Mouse (Mus musculus) lung, postnatal 0 days (tissue): Measurements from ENCODE around the gene Cdh1. TPM values are rescaled to one million over a fixed set of nuclear protein-coding genes. Genes with fewer than 3 reads are reported as not detected.

Experiments
- ATAC-seq: fragments of 200-750 bp; cut with Nextera tagmentation; 2 replicates; pipeline ENCODE4 v1.8.0; 2017; ENCODE audit warnings: moderate library complexity
- DNase-seq: peaks from one replicate; pipeline ENCODE4 v3.0.0-alpha.2; 2016; ENCODE audit warnings: low spot score
- H3K27ac ChIP-seq: fragments of 300-500 bp; sonication (generic); 2 replicates; pipeline ENCODE4 v1.5.1; 2014; ENCODE audit warnings: antibody characterized with exemption, mild to moderate bottlenecking, low read length, mixed read lengths
- H3K27me3 ChIP-seq: fragments of 300-500 bp; sonication (generic); replicated peaks from 2 replicates; pipeline ENCODE4 v1.6.1; 2014; ENCODE audit warnings: low read length, mixed read lengths; ENCODE audit not compliant: insufficient read depth
- H3K36me3 ChIP-seq: fragments of 300-500 bp; sonication (generic); 2 replicates; pipeline ENCODE4 v1.6.1; 2014; ENCODE audit warnings: low read length, mixed read lengths; ENCODE audit not compliant: insufficient read depth
- H3K4me1 ChIP-seq: fragments of 300-500 bp; sonication (generic); 2 replicates; pipeline ENCODE4 v1.6.1; 2014; ENCODE audit warnings: antibody characterized with exemption, low read depth, low read length, mixed read lengths; ENCODE audit not compliant: insufficient read depth
- H3K4me2 ChIP-seq: fragments of 300-500 bp; sonication (generic); replicated peaks from 2 replicates; pipeline ENCODE4 v1.6.1; 2014; ENCODE audit warnings: low read depth, mild to moderate bottlenecking, low read length, moderate library complexity, mixed read lengths
- H3K4me3 ChIP-seq: fragments of 300-500 bp; sonication (generic); 2 replicates; pipeline ENCODE4 v1.5.1; 2014; ENCODE audit warnings: low read depth, low read length
- H3K9ac ChIP-seq: fragments of 300-500 bp; sonication (generic); replicated peaks from 2 replicates; pipeline ENCODE4 v1.6.1; 2014; ENCODE audit warnings: low read depth, mild to moderate bottlenecking
- H3K9me3 ChIP-seq: fragments of 300-500 bp; sonication (generic); 2 replicates; pipeline ENCODE4 v1.6.1; 2016; ENCODE audit warnings: low read length, mixed read lengths
- CTCF ChIP-seq: IDR thresholded peaks from 2 replicates; pipeline ENCODE4 v1.5.1; 2016; ENCODE audit warnings: antibody characterized with exemption, mild to moderate bottlenecking
- EP300 ChIP-seq: IDR thresholded peaks from 2 replicates; pipeline ENCODE4 v1.6.1; 2016; ENCODE audit warnings: antibody characterized with exemption, mild to moderate bottlenecking, control low read depth
- whole genome bisulfite sequencing: fragments of 180-500 bp; shearing (Covaris S2); extraction: QIAGEN DNeasy Blood & Tissue Kit; methylation state at CpG from one replicate; pipeline ENCODE4 v1.1.7; 2014; 5-methylcytosine and 5-hydroxymethylcytosine counted together
- polyA plus RNA-seq: library from polyadenylated mRNA; unstranded; fragments of >200 nt; fragmentation: Nextera tagmentation; extraction: Ambion mirVana; gene quantifications from 2 replicates; pipeline ENCODE4 v1.2.1, GENCODE M21; 2015

The Cdh1 gene
- polyA plus RNA-seq, 1 experiment from 2014 or later = 88.2 TPM

GRCm38 (mm10) chr8:106714297-106714696 lies 111.1 kb downstream of the Cdh1 start:
- Histone ChIP-seq H3K36me3 (no peaks in the 10 kb centered on the region), H3K27me3 (no peaks in the 10 kb centered on the region), H3K4me2 (no peak overlapping the region), H3K27ac (no peak overlapping the region), H3K4me3 (no peak overlapping the region), H3K9ac (no peak overlapping the region), H3K9me3 (no peaks in the 10 kb centered on the region), H3K4me1 (no peaks in the 10 kb centered on the region; the same call in 1 of the 2 replicates)
- ATAC-seq (no peak), DNase-seq (no peak)
- 64% methylated on average over 4 of the region's 4 CpGs for WGBS
- no peak for TF ChIP-seq CTCF
- no peak for TF ChIP-seq EP300

- Histone ChIP-seq H3K9me3 (no peaks in the 10 kb centered on the region), H3K27me3 (no peaks in the 10 kb centered on the region), H3K4me2 (peak overlapping the region; percentile 27; the same call in 1 of the 2 replicates), H3K4me3 (no peak overlapping the region), H3K4me1 (no peaks in the 10 kb centered on the region; the same call in 1 of the 2 replicates), H3K36me3 (no peaks in the 10 kb centered on the region), H3K9ac (no peak overlapping the region), H3K27ac (no peak overlapping the region)
- peak; percentile 89 for ATAC-seq
- peak; percentile 84 for TF ChIP-seq CTCF
- no peak for TF ChIP-seq EP300
- WGBS = 16% methylated on average over 17 of the region's 17 CpGs
- DNase-seq = peak; percentile 90
Measured at GRCm38 (mm10) chr8:106718091-106718500, 114.9 kb downstream of the Cdh1 start.

Other genes with a start within 250 kb of the Cdh1 start
- 8.8 and 9.9 TPM in 2 replicates for gene Zfp90, start 188.0 kb upstream of the Cdh1 start, polyA plus RNA-seq
- gene 6030452D12Rik, start 102.8 kb upstream of the Cdh1 start, polyA plus RNA-seq = not detected in 2 replicates
- gene Cdh3, start 92.5 kb upstream of the Cdh1 start, polyA plus RNA-seq = 2.3 and 2.6 TPM in 2 replicates
- gene Gm10073, start 29.9 kb upstream of the Cdh1 start, polyA plus RNA-seq = 8.0 and 9.0 TPM in 2 replicates
- gene Tango6, start 79.7 kb downstream of the Cdh1 start, polyA plus RNA-seq = 3.5 and 3.7 TPM in 2 replicates